In the genomic region with DNA sequence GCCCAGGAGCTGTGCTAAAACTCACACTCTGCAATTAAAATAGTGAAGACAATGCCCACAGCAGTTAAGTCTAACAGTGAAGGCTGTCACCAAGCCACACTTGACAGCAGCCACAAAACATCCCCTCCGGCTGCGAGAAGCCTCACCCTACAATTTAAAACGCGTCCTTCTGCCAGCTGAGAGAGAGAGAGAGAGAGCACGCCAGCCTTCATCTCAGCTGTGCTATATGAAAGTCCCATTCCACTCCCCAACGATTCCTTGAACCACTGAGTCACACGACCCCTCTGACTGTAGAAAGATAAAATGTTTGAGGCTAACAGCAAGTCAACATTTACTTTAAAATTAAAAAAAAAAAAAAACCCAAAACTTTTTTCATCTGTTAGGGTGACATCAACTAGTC, we compare ENCODE assay signal across 9 mouse cellular contexts. TPM values are rescaled to one million over a fixed set of nuclear protein-coding genes. Genes with fewer than 3 reads are reported as not detected.
A peak's percentile ranks its signal among the peaks of the same experiment; 100 is the strongest.
DNase-seq lines count a peak whose midpoint lies in the region; ATAC-seq and TF ChIP-seq lines count a peak whose summit lies in the region.
"Had no signal": no experiment of that assay in that cellular context is flagged by ENCODE, and none has a peak within 500 bp of the region (broad histone marks: within the 10 kb centered on the region; RNA-seq: fewer than 3 reads in every experiment).

No protein-coding gene starts in this region.

- no peak for DNase-seq in cerebellum, adult 2 months
- DNase-seq in cerebellum, postnatal 25 days, result no peak
- DNase-seq in frontal cortex, adult 2 months (ENCODE audit: extremely low spot score in 1 of 2, low spot score in 1 of 2), result no peak
- no peak for DNase-seq in spleen, postnatal 10 days (ENCODE audit: low spot score in 2 of 2)

- no peak overlapping the region for H3K4me3 ChIP-seq in cerebellum, adult 2 months (replicated peaks; ENCODE audit: insufficient read depth, low read depth, low read length)
- H3K4me3 ChIP-seq in megakaryocyte, embryonic 14.5 days (replicated peaks), result peak overlapping the region; percentile 86
- peak overlapping the region; percentile 14; the same call in 1 of the 2 replicates for H3K4me3 ChIP-seq in hindbrain, embryonic 16.5 days (ENCODE audit: low read length)
- H3K4me3 ChIP-seq in neural tube, embryonic 15.5 days (replicated peaks), result no peak overlapping the region
- H3K4me3 ChIP-seq: limb, embryonic 13.5 days had no signal

- no peak for ATAC-seq in megakaryocyte, adult 5-6 weeks (ENCODE audit: poor library complexity, severe bottlenecking)
- ATAC-seq in hindbrain, embryonic 16.5 days, result no peak
- ATAC-seq in neural tube, embryonic 15.5 days (ENCODE audit: low FRiP score), result no peak

- peak overlapping the region; percentile 71 for H3K4me2 ChIP-seq in hindbrain, embryonic 16.5 days (ENCODE audit: low read length)
- peak overlapping the region; percentile 79 for H3K4me2 ChIP-seq in neural tube, embryonic 15.5 days
- H3K4me2 ChIP-seq: limb, embryonic 13.5 days had no signal

- no peak for TF ChIP-seq CTCF in cerebellum, adult 2 months (IDR thresholded peaks at IDR 0.05; ENCODE audit: borderline replicate concordance, insufficient read depth, low read depth, low read length)

- 0 out of 2 replicates have a peak overlapping the region, but pooled peaks have one; percentile 12 for H3K27ac ChIP-seq in cerebellum, adult 2 months (ENCODE audit: insufficient read depth, low read length)
- H3K27ac ChIP-seq in hindbrain, embryonic 16.5 days (ENCODE audit: low read depth, low read length), result no peak overlapping the region; the same call in 1 of the 2 replicates
- H3K27ac ChIP-seq in neural tube, embryonic 15.5 days (replicated peaks), result peak overlapping the region; percentile 38; the same call in 1 of the 2 replicates
- H3K27ac ChIP-seq: limb, embryonic 13.5 days had no signal

- WGBS in cerebellum, adult 2 months, result 27% methylated on average over 7 of the region's 7 CpGs
- WGBS in hindbrain, embryonic 16.5 days, result 41% methylated on average over 7 of the region's 7 CpGs
- 25% methylated on average over 7 of the region's 7 CpGs for WGBS in neural tube, embryonic 15.5 days

- TF ChIP-seq POLR2A in cerebellum, adult 2 months (IDR thresholded peaks at IDR 0.05; ENCODE audit: borderline replicate concordance, insufficient read depth, low read length), result no peak

- no peaks in the 10 kb centered on the region for H3K27me3 ChIP-seq in cerebellum, adult 2 months (ENCODE audit: control insufficient read depth, insufficient read depth, low read length)
- H3K27me3 ChIP-seq in megakaryocyte, embryonic 14.5 days (replicated peaks), result no peaks in the 10 kb centered on the region
- no peaks in the 10 kb centered on the region for H3K27me3 ChIP-seq in hindbrain, embryonic 16.5 days (replicated peaks; ENCODE audit: control insufficient read depth, insufficient read depth, low read length)
- no peaks in the 10 kb centered on the region for H3K27me3 ChIP-seq in neural tube, embryonic 15.5 days (replicated peaks)
- H3K27me3 ChIP-seq: limb, embryonic 13.5 days had no signal

- peaks cover 45% of the 10 kb centered on the region for H3K4me1 ChIP-seq in cerebellum, adult 2 months (ENCODE audit: control insufficient read depth, insufficient read depth, low read length)
- H3K4me1 ChIP-seq in megakaryocyte, embryonic 14.5 days, result peaks cover 84% of the 10 kb centered on the region
- H3K4me1 ChIP-seq in hindbrain, embryonic 16.5 days (ENCODE audit: control insufficient read depth, insufficient read depth, low read depth, low read length), result peaks cover 55% of the 10 kb centered on the region
- H3K4me1 ChIP-seq in neural tube, embryonic 15.5 days, result peaks cover 70% of the 10 kb centered on the region

- H3K9ac ChIP-seq in hindbrain, embryonic 16.5 days (ENCODE audit: low read depth, low read length), result 0 out of 2 replicates have a peak overlapping the region, but pooled peaks have one; percentile 15
- no peak overlapping the region for H3K9ac ChIP-seq in neural tube, embryonic 15.5 days (replicated peaks)
- H3K9ac ChIP-seq: limb, embryonic 13.5 days had no signal

- peaks cover 68% of the 10 kb centered on the region for H3K36me3 ChIP-seq in megakaryocyte, embryonic 14.5 days (replicated peaks; ENCODE audit: low read length)
- H3K36me3 ChIP-seq in hindbrain, embryonic 16.5 days (ENCODE audit: control insufficient read depth, insufficient read depth, low read length), result no peaks in the 10 kb centered on the region
- no peaks in the 10 kb centered on the region for H3K36me3 ChIP-seq in neural tube, embryonic 15.5 days

- no peaks in the 10 kb centered on the region for H3K9me3 ChIP-seq in megakaryocyte, embryonic 14.5 days
- H3K9me3 ChIP-seq in hindbrain, embryonic 16.5 days (ENCODE audit: control insufficient read depth, low read length), result no peaks in the 10 kb centered on the region
- no peaks in the 10 kb centered on the region for H3K9me3 ChIP-seq in neural tube, embryonic 15.5 days (replicated peaks)
- H3K9me3 ChIP-seq: limb, embryonic 13.5 days had no signal

RNA-seq across cellular contexts. Expression of gene Vps37b, which starts 3.4 kb away (rescaled TPM):
- 41.7 and 47.5 TPM in 2 replicates for polyA plus RNA-seq in cerebellum, adult 2 months (2012; rRNA removed)
- 437 and 1,468 TPM in 2 replicates for polyA plus RNA-seq in megakaryocyte, embryonic 14.5 days (2012; ENCODE audit: insufficient read depth, low replicate concordance)
- total RNA-seq in megakaryocyte, adult 5-6 weeks (2015), result 28.9 and 29.2 TPM in 2 replicates
- 29.1 and 29.9 TPM in 2 replicates for total RNA-seq in megakaryocyte, adult 5-6 weeks (2017)
- polyA plus RNA-seq in hindbrain, embryonic 16.5 days (2015; fragmentation: Nextera tagmentation; extraction: Ambion mirVana), result 70.9 and 81.1 TPM in 2 replicates
- polyA plus RNA-seq in neural tube, embryonic 15.5 days (2015; fragmentation: Nextera tagmentation; extraction: Ambion mirVana), result 48.8 and 50.4 TPM in 2 replicates
- 46.3 and 53.0 TPM in 2 replicates for polyA plus RNA-seq in frontal cortex, adult 2 months (2012; rRNA removed)

RNA-seq across cellular contexts. Expression of gene Hip1r, which starts 55.3 kb away (rescaled TPM):
- 41.8 and 42.4 TPM in 2 replicates for polyA plus RNA-seq in cerebellum, adult 2 months (2012; rRNA removed)
- 5.4 and 11.0 TPM in 2 replicates for polyA plus RNA-seq in megakaryocyte, embryonic 14.5 days (2012; ENCODE audit: insufficient read depth, low replicate concordance)
- 6.0 and 6.6 TPM in 2 replicates for total RNA-seq in megakaryocyte, adult 5-6 weeks (2015)
- 12.1 and 13.0 TPM in 2 replicates for total RNA-seq in megakaryocyte, adult 5-6 weeks (2017)
- polyA plus RNA-seq in hindbrain, embryonic 16.5 days (2015; fragmentation: Nextera tagmentation; extraction: Ambion mirVana), result 34.3 and 35.3 TPM in 2 replicates
- polyA plus RNA-seq in neural tube, embryonic 15.5 days (2015; fragmentation: Nextera tagmentation; extraction: Ambion mirVana), result 24.1 and 31.0 TPM in 2 replicates
- polyA plus RNA-seq in frontal cortex, adult 2 months (2012; rRNA removed), result 40.3 and 41.5 TPM in 2 replicates

Comparison
In these comparisons a context has a peak if more than half of its experiments do, and no peak if none do; other contexts are left out.
1. H3K4me3 ChIP-seq: peak in megakaryocyte, embryonic 14.5 days (single experiment) and hindbrain, embryonic 16.5 days (single experiment); none in cerebellum, adult 2 months (single experiment) and neural tube, embryonic 15.5 days (single experiment).